Mouse (Mus musculus) erythroblast, embryonic 14.5 days (primary cell): ENCODE measurements at regions not wholly inside any gene's neighbourhood (a gene's known extent, or its start where the extent isn't known, plus 50 kb on each side); places are given as distances from the start of the nearest gene placed in this dataset.
"Not testable (repeated sequence)": the region's sequence is repeated elsewhere in the genome, so short reads cannot be mapped to it uniquely, and the experiment has no call there.

Experiments used
- H3K27me3 ChIP-seq: 2 replicates; pipeline ENCODE4 v1.6.1; 2012; ENCODE audit warnings: inconsistent platforms; ENCODE audit not compliant: control insufficient read depth
- H3K36me3 ChIP-seq: 2 replicates; pipeline ENCODE4 v1.6.1; 2012; ENCODE audit warnings: mild to moderate bottlenecking, inconsistent platforms; ENCODE audit not compliant: control insufficient read depth
- H3K4me1 ChIP-seq: 2 replicates; pipeline ENCODE4 v1.6.1; 2012; ENCODE audit warnings: inconsistent platforms; ENCODE audit not compliant: control insufficient read depth
- H3K4me3 ChIP-seq: replicated peaks from 2 replicates; pipeline ENCODE3; 2012; ENCODE audit warnings: moderate library complexity, mild to moderate bottlenecking, inconsistent platforms
- H3K9me3 ChIP-seq: 2 replicates; pipeline ENCODE4 v1.6.1; 2012; ENCODE audit warnings: low read length, inconsistent platforms, mixed read lengths; ENCODE audit not compliant: control insufficient read depth
- GATA1 ChIP-seq: IDR thresholded peaks from 2 replicates; pipeline ENCODE4 v1.6.1; 2012; ENCODE audit warnings: low read length, inconsistent platforms, mixed read lengths
- TAL1 ChIP-seq: IDR thresholded peaks from 3 replicates; pipeline ENCODE4 v1.6.1; 2012; ENCODE audit warnings: low read length, inconsistent platforms, mixed read lengths

GRCm38 (mm10) chr9:104406491-104406890 is 68.9 kb upstream of the Acpp start:
- H3K4me1 ChIP-seq: peaks cover 20% of the 10 kb centered on the region
- TF ChIP-seq GATA1: no peak
- no peak for TF ChIP-seq TAL1
- H3K36me3 ChIP-seq: no peaks in the 10 kb centered on the region
- no peak overlapping the region for H3K4me3 ChIP-seq
- H3K27me3 ChIP-seq: no peaks in the 10 kb centered on the region; the same call in 1 of the 2 replicates
- no peaks in the 10 kb centered on the region for H3K9me3 ChIP-seq

GRCm38 (mm10) chr9:104403863-104404262 is 66.3 kb upstream of the Acpp start:
- peaks cover 11% of the 10 kb centered on the region for H3K4me1 ChIP-seq
- TF ChIP-seq TAL1 (no peak), GATA1 (no peak)
- H3K27me3 ChIP-seq: no peaks in the 10 kb centered on the region
- H3K9me3 ChIP-seq: no peaks in the 10 kb centered on the region
- H3K36me3 ChIP-seq: no peaks in the 10 kb centered on the region
- no peak overlapping the region for H3K4me3 ChIP-seq

DNA sequence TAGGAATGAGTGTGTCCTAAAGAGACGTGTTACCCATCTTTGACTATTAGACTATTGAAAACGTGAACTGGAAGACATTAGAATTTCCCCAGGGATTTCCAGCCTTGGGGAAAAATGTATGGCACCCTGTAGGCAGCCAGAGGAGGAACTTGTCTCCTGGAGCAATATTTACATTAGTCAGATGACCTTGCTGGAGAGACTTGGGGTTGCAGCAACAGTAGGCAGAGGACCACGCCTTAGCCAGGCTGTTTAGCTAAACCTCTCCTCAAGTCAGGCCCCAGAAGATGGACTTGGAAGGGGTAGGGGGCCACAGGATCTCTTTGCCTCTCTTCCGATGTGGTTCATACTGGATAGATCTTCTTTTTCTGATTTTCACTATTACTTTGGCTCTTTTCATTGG is 64.1 kb upstream of the Acpp start:
- Histone ChIP-seq H3K27me3 (no peaks in the 10 kb centered on the region), H3K36me3 (no peaks in the 10 kb centered on the region), H3K4me3 (no peak overlapping the region), H3K4me1 (no peaks in the 10 kb centered on the region), H3K9me3 (no peaks in the 10 kb centered on the region)
- TF ChIP-seq TAL1: no peak
- no peak for TF ChIP-seq GATA1

- H3K27me3 ChIP-seq: no peaks in the 10 kb centered on the region
- no peak overlapping the region for H3K4me3 ChIP-seq
- H3K4me1 ChIP-seq: no peaks in the 10 kb centered on the region
- no peaks in the 10 kb centered on the region for H3K36me3 ChIP-seq
- no peaks in the 10 kb centered on the region for H3K9me3 ChIP-seq
- TF ChIP-seq TAL1 (no peak), GATA1 (no peak)
Measured at GRCm38 (mm10) chr9:104399927-104400326, 62.4 kb upstream of the Acpp start.

DNA sequence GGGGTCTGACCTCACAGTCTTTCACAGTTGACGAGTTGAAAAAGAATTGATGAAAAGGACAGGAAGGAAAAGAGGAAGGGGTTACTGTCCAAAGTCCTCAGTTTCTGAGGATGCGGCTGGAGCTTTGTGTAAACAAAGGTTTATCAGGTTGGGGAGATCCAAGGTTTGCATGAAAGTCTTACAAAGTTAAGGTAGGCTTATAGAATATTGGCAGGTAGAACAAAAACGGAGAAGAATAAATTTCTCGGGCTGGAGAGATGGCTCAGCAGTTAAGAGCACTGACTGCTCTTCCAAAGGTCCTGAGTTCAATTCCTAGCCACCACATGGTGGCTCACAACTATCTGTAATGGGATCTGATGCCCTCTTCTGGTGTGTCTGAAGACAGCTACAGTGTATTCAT is 60.9 kb upstream of the Acpp start:
- not testable (repeated sequence) for H3K36me3 ChIP-seq, H3K4me3 ChIP-seq, H3K9me3 ChIP-seq, H3K27me3 ChIP-seq, H3K4me1 ChIP-seq

DNA sequence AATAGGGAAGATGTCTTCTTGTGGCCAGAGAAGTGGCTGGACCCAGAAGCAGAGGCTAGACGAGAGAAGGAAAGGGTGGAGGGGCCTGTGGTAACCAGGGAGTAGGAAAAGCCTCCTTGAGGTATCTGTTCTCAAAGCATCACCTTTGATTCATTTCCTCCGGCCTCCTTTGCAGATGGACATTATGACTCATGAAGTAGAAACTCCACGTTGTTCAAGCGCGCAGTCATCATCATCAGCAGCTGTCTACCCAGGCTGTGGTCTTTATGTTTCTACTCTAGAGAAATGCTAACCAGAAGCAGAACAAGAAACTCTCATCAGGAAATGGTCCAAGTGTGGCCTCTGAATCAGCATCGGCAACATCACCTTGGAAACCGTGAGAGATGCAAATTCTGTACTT is 50.3 kb upstream of the Acpp start:
- Histone ChIP-seq H3K4me1 (no peaks in the 10 kb centered on the region), H3K27me3 (no peaks in the 10 kb centered on the region), H3K4me3 (no peak overlapping the region), H3K9me3 (no peaks in the 10 kb centered on the region), H3K36me3 (no peaks in the 10 kb centered on the region)
- TF ChIP-seq GATA1 (no peak), TAL1 (no peak)
